Mouse (Mus musculus) liver, embryonic 14.5 days (tissue): ENCODE data around the gene Ttc6.

Source experiments
- CTCF ChIP-seq: IDR thresholded peaks from 2 replicates; pipeline ENCODE4 v1.5.1; 2016; ENCODE audit warnings: antibody characterized with exemption, low read depth, control low read depth
- EP300 ChIP-seq: IDR thresholded peaks from 2 replicates; pipeline ENCODE4 v1.6.1; 2016; ENCODE audit warnings: antibody characterized with exemption, low read depth

GRCm38 (mm10) chr12:57549667-57550160, 14.2 kb upstream of the Ttc6 start:
- TF ChIP-seq CTCF (no peak), EP300 (no peak)
